Mouse (Mus musculus) liver, embryonic 16.5 days (tissue): ENCODE data around the gene Gyg. TPM values are rescaled to one million over a fixed set of nuclear protein-coding genes. Genes with fewer than 3 reads are reported as not detected.

Experiments used
- ATAC-seq: fragments of 200-750 bp; cut with Nextera tagmentation; 2 replicates; pipeline ENCODE4 v1.8.0; 2017; ENCODE audit warnings: low read depth, mild to moderate bottlenecking, moderate number of reproducible peaks, moderate library complexity
- H3K27ac ChIP-seq: fragments of 300-500 bp; sonication (generic); 2 replicates; pipeline ENCODE4 v1.5.1; 2014; ENCODE audit warnings: mild to moderate bottlenecking, low read length
- H3K27me3 ChIP-seq: fragments of 300-500 bp; sonication (generic); 2 replicates; pipeline ENCODE4 v1.6.1; 2014; ENCODE audit warnings: low read depth, low read length, mixed read lengths; ENCODE audit not compliant: control insufficient read depth, insufficient read depth
- H3K36me3 ChIP-seq: fragments of 300-500 bp; sonication (generic); 2 replicates; pipeline ENCODE4 v1.6.1; 2014; ENCODE audit warnings: mild to moderate bottlenecking; ENCODE audit not compliant: control insufficient read depth, insufficient read depth
- H3K4me1 ChIP-seq: fragments of 300-500 bp; sonication (generic); 2 replicates; pipeline ENCODE4 v1.6.1; 2014; ENCODE audit warnings: low read depth, low read length, mixed read lengths; ENCODE audit not compliant: control insufficient read depth
- H3K4me2 ChIP-seq: fragments of 300-500 bp; sonication (generic); 2 replicates; pipeline ENCODE4 v1.6.1; 2014; ENCODE audit warnings: low read depth, low read length, mixed read lengths
- H3K4me3 ChIP-seq: fragments of 300-500 bp; sonication (generic); 2 replicates; pipeline ENCODE4 v1.5.1; 2014; ENCODE audit warnings: low read depth, mild to moderate bottlenecking, low read length
- H3K9ac ChIP-seq: fragments of 300-500 bp; sonication (generic); 2 replicates; pipeline ENCODE4 v1.6.1; 2014; ENCODE audit warnings: low read depth, low read length
- H3K9me3 ChIP-seq: fragments of 300-500 bp; sonication (generic); replicated peaks from 2 replicates; pipeline ENCODE4 v1.6.1; 2016; ENCODE audit warnings: low read length; ENCODE audit not compliant: control insufficient read depth
- WGBS: fragments of 180-500 bp; shearing (Covaris S2); extraction: QIAGEN DNeasy Blood & Tissue Kit; methylation state at CpG from one replicate; pipeline ENCODE4 v1.1.7; 2014; ENCODE audit not compliant: insufficient replicate concordance; 5-methylcytosine and 5-hydroxymethylcytosine counted together
- polyA plus RNA-seq: library from polyadenylated mRNA; unstranded; fragments of >200 nt; fragmentation: Nextera tagmentation; extraction: Ambion mirVana; gene quantifications from 2 replicates; pipeline ENCODE4 v1.2.1, GENCODE M21; 2015

Gyg gene
- polyA plus RNA-seq, 1 experiment from 2014 or later, result 18.2 TPM

DNA sequence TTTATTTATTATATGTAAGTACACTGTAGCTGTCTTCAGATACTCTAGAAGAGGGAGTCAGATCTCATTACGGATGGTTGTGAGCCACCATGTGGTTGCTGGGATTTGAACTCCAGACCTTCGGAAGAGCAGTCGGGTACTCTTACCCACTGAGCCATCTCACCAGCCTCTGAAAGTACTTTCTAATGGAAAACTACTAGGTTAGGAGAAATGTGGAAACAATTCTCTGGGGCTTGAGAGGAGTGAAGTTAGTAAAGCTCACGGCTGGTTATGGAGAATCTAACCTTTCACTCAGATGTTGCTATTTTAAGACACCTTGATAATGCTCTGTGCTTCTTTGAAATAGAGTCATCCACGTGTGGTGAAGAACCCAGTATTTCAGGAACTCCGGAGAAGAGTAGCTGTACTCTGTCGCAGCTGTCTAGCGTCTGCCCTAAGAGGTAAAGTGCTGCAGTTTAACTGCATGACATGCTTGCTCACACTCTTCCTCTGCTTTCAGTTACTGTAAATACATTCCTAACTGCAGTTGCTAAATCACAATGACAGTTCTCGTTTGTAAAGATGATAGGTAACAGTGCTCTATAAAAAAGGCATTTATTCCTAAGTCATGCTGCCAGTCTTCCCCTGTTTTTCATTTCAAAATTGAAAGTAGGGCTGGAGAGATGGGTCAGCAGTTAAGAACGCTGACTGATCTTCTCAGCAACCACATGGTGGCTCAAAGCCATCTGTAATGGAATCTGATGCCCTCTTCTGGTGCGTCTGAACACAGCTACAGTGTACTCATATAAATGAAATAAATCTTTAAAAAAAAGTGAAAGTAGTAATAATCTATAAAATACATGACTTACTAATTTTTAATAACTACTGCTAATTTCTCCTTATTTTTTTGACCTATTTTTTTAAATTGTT, 78.7 kb downstream of the Gyg start:
- 66% methylated on average over 11 of the region's 11 CpGs for WGBS
- Histone ChIP-seq H3K27ac (no peak overlapping the region), H3K9ac (no peak overlapping the region), H3K27me3 (no peaks in the 10 kb centered on the region), H3K4me1 (no peaks in the 10 kb centered on the region), H3K36me3 (no peaks in the 10 kb centered on the region; the same call in 1 of the 2 replicates), H3K4me3 (no peak overlapping the region), H3K4me2 (no peak overlapping the region), H3K9me3 (no peaks in the 10 kb centered on the region)
- no peak for ATAC-seq

Other genes starting within 250 kb of the Gyg start
- 65.7 and 75.8 TPM in 2 replicates for gene Cp, start 198.3 kb downstream of the Gyg start, polyA plus RNA-seq
- 5.9 and 6.6 TPM in 2 replicates for gene Hps3, start 120.0 kb downstream of the Gyg start, polyA plus RNA-seq
- 7.3 and 9.0 TPM in 2 replicates for gene Hltf, start 97.5 kb downstream of the Gyg start, polyA plus RNA-seq
- gene Cpa3, start 86.9 kb upstream of the Gyg start, polyA plus RNA-seq, result 2.3 and 2.7 TPM in 2 replicates
- 0.22 and 2.1 TPM in 2 replicates for gene Cpb1, start 120.4 kb upstream of the Gyg start, polyA plus RNA-seq
- not detected in 2 replicates for gene Agtr1b, start 211.9 kb upstream of the Gyg start, polyA plus RNA-seq